Mouse (Mus musculus) brain, adult 2 months (tissue): ENCODE data around the gene Tmem256.
"Not testable (repeated sequence)": the region's sequence is repeated elsewhere in the genome, so short reads cannot be mapped to it uniquely, and the experiment has no call there.

Experiments used
- DNase-seq: peaks from one replicate; pipeline ENCODE4 v3.0.0; 2011; ENCODE audit warnings: low read depth, low spot score

Tmem256 gene

DNA sequence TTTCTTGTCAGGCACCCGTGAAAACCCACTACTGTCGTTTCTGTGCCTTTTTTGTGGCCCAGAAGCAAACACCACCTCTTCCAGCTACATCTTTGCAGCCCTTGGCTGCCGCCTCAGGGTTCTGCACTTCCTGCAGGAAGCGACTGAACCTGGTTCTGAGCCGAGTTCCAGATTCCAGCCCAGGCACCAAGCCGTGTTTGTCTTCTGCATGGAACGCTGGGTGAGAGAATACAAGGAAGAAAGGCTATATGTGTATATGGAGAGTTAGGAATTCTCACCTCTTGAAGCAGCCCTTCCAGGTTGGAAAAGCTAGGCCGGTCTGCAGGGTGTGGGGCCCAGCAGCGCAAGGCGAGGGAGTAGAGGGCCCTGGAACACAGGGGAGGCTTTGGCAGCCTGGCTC, 16.4 kb downstream of the Tmem256 start:
- DNase-seq: no peak

DNA sequence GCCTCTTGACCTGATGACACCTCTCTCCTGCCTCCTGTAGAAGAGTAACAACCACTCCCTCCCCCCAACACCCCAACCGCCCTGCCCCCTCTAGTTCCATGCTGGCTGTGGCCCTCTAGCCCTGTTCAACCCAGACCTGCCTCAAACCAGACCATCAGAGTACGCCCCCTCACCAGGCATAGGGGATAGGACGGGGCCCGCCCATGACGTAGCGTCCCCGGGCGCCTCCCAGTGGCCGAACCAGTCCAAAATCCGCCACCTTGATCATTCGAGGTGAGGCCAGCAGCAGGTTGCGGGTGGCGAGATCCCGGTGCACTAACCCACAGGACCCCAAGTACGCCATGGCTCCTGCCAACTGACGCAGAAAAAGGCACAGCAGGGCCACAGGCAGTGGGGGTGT, 17.0 kb downstream of the Tmem256 start:
- DNase-seq: peak; percentile 24

DNA sequence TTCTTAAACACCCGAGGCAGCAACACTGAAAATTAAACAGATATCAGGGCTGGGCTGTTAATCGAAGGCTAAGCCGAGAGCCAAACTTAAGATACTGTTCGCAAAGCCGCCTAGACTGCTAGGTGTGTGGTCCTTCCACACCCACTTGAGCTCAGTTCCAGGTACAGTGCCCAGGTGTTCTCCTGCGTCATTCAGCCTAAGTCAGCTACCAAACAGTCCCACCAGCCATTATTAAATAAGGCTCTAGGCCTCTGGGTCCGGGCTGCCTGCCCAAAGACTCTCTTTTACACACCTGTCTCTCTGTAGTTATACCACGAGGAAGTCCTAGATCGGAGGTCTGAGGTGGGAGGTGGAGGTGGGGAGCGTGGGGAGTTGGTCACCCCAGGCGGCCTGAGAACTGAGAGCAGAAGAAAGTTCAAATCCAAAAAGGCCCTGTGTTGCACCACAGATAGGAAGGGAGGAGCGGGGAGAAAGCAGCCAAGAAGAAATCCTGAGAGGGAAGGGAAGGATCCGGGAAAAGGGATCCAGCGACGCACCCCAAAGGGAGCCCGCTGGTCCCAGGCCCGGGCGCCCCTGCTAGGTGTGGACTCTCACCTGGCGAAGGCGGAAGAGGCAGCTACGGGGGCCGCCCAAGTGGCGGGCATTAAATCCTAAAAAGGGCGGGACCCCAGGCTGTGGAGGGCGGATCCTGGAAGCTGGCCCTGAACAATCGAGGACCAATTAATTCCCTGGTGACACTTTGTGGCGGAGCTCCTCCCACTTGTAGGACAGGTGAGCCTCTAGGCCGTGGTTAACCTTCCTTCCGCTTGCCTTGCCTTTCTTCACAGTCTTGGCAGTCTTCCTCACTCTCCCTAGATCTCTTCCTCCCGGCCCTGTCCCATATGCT, 20.0 kb downstream of the Tmem256 start, which contains the start of gene Tnk1:
TSS of gene Tnk1 (minus strand) at position 618 of the 886 bp plus-strand sequence.
- DNase-seq: no peak

DNA sequence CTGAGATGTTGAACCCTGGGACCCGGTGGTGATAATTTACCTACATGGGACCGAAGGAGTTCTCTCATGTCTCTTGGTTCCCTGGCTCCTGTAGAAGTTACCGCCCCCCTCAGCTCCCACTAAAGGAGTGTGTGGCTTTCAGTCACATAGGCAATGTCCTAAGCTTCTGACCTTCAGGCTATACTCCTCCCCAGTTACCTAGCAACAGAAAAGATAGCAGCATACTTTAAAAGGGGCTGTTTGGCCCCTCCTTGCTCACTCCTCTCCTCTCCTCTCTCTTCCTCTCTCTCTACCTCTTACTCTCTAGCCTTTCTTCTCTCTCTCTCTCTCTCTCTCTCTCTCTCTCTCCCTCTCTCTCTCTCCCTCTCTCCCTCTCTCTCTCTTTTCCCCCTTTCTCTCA, 25.4 kb downstream of the Tmem256 start:
- DNase-seq: not testable (repeated sequence)

DNA sequence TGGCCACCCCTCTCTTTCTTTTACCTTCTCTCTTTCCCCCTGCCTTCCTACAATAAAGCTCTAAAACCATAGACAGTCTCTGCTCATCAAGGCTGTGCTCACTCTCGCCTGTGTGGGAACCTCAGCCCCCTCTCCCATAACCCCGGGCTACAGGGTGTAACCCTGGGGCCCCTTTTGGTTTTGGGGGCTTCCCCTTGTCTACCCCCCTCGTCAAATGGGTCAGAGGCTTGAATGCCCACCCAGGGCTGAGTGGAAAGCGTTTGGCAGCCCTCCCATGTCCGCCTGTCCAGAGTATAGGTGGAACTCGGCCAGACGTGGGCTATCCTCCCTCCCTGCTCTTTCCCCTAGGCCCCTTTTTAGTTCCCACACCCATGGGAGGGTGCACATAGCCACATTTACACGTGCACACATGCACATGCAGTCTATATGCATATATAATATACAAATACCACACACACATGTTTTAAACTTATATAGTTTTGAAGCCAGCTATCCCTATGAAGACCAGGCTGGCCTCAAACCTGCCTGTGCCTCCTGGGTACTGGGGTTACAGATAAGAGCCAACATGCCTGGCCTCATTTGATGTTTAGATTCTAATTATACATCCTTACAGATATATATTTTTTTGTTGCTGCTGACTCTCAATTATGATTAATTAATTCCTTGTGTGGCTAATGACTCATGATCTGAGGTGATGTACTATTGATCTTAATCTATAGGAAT, 26.0 kb downstream of the Tmem256 start:
- DNase-seq: no peak

DNA sequence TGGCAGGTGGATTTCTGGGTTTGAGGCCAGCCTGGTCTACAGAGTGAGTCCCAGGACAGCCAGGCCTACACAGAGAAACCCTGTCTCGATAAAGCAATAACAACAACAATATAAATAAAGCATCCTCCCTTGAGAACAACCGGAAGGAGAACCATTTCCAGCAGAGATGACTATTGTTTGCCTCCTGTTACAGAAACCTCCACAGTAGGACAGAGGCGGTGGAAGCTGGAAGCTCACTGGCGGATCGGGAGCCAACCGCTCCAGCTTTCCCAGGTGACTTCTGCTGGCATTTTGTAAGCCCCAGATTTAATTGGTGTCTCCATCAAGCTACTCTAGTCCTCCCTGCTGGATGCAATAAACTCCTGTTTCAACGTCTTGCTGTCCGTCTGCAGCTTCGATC, 27.2 kb downstream of the Tmem256 start:
- no peak for DNase-seq

DNA sequence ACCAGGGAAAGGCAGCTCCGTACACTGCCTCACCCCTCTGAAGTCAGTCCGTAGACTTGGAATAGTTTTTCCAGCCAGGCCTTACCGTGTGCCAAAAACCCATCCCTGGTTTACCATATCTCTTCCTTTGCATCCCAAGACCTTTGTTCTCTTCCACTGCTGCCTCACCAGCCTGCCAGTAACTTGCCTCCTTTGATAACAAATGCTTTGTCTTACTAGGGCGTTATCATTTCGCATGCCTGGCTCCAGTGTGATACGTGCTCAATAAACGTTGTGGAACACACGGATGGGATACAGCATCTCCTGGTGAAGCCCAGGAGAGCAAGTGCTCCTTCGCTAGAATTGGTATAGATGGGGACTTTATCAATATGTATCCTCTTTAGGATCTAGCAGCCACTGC, 29.0 kb downstream of the Tmem256 start:
- DNase-seq: no peak

DNA sequence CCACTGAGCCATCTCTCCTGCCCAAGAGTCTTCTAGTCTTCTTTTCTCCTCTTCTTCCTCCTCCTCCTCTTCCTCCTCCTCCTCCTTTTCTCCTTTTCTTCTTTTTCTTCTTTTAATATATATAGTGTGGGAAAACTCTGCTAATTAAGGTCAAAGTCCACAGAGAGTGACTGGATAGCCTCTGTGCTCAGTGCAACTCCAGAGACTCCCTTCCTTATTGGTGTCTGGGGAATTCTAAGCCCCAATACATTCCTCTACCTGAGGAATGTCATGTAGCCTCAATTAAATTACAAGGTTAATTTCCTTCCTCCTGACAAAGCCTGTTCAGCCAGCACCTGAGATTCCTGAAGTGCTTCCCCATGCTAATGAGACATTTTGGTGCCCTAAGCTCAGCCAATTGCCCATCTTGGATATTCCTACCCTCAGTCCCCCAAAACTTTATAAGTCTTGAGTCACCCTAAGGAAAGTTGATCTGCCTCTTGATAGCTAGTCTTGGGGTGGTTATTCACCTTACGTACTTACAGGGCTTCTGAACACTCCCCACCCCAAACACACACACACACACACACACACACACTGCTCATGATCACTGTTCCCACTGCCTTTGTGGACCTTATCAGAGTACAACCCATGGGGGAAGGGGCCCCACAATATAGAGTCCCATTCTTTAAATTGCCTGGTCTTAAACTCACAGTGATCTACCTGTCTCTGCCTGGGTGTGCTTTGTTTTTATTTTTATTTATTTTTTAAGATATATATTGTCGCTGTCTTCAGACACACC, 32.2 kb downstream of the Tmem256 start:
- DNase-seq: no peak

DNA sequence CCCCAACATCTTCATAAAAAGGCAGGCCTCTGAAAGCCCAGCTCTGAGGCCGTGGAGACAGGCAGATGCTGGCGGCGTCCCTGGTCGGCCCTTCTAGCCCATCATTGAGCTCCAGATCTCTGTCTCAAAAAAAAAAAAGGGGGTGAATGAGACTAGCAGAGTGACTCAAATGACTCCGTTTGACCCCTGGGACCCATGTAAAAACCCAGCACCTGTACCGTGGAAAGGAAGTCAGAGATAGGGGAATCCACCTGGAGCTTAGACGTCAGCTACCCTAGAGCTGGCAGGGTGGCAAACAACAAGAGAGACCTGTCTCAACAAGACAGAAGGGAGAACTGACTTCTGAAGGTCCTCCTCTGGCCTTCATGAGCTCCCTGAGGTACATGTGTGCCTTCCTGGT, 33.5 kb downstream of the Tmem256 start:
- DNase-seq: no peak

DNA sequence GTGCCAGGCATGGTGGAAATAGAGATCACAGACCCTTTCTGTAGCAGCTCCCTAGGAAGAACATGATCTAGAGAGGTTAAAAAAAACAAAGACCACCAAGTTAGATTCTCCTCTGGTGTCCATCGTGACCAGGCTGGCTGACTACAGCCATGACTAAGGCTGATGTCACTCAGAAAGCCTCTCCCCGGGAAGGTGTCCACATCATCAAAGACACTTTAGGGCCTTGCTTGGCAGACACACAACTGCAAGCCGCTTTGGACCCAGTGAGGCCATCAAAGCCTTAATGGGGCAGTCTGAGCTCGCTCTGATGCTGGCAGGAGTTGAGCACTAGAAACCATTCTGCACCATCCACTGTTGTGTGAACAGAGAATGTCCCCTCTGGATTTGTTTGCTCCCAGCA, 34.1 kb downstream of the Tmem256 start:
- no peak for DNase-seq

DNA sequence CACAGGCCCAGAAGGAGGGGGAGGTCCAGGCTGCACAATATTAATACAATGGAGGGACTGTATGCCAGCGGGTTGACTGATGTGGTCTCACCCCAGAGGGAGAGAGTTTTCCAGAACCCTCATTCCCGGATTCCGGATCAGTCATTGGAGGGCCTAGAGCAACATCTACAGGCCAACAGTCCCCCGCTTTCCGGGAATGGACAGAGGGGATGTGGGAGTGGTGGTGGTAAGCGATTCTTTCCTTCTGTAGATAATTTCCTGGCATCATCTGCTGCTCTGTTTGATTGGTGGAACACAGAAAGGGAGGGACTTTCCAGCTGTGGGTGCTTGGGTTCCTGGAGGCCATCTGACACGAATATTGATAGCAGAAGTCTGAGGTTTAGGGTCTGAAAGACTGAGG, 37.9 kb downstream of the Tmem256 start:
- DNase-seq: peak; percentile 57

DNA sequence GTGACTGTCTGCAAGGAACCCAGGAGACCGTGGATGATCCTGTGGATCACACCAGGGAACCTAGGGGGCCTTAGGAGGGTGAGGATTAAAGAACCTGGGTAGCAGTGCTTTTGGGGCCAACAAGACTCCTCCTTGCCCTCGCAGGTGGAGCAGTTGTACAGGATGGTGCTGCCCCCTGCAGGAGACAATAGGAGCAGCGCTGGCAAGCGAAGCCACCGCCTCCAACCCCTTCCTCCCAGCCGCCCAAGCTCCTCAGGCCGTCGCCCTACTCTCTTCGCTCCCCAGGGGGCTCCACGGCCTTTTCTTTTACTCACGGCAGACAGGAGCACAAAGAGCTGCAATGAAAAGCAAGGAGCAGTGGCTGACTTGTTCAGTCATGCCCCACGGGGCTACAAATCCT, 38.6 kb downstream of the Tmem256 start:
- DNase-seq: peak; percentile 86

DNA sequence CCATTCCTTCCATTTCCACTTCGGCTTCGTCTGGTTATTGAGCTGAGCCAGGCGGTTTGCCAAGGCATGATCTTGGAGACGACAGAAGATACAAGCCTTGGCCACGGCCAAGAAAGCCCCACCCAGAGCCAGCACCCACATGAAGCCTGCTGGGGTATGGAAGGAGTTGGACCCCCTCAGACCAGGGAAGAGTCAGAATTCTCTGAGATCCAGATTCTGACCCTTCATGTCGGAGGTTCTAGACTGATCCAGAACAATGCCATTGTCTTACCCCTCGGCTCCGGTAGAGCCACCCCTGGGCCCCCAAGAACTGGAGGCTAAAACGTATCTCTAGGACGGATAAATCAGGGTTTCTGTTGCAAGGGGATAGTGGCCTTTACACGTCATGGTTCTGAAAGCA, 39.6 kb downstream of the Tmem256 start, which contains the start of gene Tmem95:
TSS of gene Tmem95 (minus strand) at position 141 of the 400 bp plus-strand sequence.
- DNase-seq: no peak

DNA sequence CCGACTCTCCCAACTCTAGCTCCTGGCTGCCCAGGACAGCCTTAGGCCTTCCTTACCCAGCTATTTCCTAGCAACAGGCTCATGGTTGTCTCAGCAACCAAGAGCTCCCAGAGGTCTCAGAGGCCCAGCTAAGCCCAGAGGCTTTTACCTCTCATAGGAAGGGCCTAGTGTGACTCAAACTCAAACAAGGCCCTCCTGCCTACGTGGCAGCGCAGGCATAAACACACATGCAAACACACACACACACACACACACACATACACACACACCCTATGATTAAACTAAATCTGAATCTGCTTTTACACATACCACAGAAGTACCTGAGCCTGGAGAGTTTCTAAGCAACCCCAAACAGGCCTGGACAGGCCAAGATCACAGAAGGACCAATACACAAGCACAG, 40.1 kb downstream of the Tmem256 start:
- DNase-seq: peak; percentile 13

DNA sequence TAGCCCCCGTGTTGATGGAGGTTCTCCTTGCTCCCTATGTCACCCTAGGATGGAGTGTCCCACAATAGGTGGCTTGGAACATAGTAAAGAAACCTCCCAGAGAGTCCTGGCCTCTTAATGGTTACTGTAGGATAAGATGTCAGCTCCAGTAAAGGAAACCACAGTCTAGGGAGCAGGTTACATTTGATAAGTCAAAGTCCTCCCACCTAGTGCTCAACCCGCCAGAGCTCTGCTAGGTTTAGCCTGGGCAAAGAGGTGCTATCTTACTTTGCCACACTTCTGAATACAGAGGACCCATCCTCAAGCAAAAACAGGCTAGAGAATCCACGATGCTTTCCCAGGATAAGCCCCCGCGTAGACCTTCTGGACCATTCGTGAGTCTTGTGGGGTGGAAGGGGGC, 40.6 kb downstream of the Tmem256 start:
- DNase-seq: no peak

DNA sequence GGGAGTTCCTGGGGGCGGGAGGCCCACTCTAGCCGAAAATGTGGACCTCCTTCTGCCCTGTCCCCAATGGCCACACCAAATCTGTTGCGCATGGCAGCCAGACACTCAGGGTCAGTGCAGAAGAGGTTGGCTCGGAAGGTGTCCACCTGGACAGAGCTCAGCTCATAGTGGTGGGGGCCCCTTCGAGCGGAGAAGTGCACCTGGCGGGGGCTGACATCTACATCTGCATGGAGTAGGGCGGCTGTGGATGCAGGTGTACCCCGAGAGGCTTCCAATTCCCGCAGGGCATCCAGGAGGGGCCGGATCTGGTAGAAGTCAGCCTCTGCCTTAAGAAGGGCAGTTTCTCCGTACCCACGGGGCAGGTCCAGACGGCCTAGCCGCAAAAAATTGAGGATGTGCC, 41.4 kb downstream of the Tmem256 start:
- DNase-seq: no peak

DNA sequence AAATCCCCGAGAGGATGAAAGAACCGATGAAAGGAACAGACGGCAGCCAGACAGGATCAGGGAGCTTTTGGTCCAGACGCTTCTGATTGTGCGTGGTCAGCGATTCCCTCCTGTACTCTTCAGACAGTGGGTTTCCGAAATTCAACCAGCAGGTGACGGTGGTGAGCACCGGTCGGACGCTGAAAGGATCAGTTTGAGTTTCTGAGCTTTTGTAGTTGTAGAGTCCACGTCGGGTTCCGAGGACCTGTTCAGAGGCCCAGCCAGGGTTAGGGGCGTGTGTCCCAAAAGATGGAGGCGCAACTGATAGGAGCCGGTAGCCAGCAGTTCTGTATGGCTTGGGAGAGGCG, 42.2 kb downstream of the Tmem256 start:
- DNase-seq: peak; percentile 67

DNA sequence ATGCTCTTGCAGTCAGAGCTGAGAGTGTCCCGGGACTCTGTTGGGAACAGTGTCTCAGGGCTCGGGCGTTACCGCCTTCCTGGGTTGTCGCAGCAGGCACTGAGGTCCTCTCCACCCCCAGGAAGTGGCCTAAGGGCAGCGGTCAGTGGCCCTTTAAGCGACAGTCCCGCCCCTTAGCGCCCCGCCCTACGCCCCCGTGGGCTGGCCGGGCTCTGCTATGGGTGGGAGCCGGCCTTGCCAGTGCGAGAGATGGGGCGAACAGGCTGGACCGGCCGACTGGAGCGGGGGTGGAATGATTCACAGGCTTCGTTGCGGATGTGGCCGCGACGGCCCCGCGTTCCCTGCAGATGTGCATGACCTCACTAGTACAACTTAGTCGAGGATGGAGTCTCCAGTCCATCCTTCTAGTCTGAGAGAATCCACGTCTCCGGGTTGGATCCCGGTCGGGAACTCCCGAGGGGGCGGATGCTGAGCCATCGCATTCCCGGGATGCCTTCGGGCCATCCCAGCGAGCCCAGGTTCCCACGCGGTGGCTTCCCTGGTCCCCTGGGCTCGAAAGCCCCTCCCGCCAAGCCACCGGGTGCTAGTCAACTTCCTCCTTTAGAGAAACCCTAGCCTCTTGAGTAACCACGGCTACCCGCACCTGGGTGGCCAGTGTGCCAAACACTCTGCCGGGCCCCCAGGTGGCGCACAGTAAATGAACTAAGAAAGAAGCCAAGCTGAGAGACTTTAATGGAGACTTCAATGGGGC, 42.7 kb downstream of the Tmem256 start, which contains the start of gene Kctd11:
TSS of gene Kctd11 (minus strand) at position 554 of the 751 bp plus-strand sequence.
- peak; percentile 83 for DNase-seq

DNA sequence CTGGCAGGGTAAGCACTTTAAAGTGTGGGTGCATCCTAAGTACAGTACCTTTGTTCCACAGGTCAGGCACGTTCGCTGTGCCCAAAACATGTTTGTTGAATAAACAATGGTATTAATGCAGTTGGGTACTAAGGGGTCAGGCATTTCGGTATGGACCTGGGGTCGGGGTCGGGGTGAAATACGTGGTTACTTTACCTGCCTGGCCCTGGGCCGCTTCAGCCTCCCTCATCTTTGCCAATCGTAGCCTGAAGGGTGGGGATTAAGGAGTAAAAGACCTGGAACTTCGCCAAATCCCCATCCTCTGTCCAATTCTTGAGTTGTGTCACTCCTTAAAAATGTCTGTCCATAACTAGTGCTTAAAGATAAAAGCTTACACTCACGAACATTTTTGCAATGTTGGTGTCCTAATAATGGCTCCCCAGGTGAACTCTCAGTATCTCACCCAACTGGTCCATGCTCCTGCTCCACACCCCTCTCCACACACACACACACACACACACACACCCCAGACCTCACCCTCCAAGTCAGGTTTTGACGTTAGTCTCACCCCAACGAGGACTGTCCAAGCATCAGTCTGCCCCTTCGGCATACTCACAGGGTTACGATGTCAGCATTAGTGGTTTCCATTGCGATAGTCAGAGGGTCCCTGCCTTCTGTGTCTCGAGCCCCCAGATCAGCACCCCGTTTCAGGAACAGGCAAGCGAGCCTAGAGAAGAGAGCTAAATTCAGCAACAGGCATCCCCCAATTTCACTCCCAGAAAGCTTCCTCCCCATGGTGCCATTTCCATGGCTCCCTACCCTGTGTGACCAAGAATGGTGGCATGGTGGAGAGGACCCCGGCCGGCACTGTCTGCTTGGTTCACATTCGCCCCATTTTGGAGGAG, 43.7 kb downstream of the Tmem256 start:
- DNase-seq: no peak

DNA sequence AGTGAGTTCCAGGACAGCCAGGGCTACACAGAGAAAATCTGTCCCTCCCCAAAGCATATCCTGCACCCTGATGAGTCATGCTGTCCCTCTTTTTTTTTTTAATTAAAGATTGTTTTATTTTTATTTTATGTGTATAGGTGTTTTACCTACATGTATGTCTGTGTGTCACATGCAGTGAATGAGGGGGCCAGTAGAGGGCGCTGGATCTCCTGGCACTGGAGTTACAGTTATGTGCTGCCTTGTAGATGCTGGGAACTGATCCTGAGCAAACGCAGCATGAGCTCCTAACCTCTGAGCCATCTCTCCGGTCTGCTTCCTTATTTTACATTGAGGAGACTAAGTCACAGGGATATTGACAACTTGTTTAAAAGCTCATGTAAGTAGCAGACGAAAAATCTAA, 44.8 kb downstream of the Tmem256 start:
- DNase-seq: peak; percentile 31
